8 mouse cellular contexts compared by ENCODE assay signal in the genomic region with DNA sequence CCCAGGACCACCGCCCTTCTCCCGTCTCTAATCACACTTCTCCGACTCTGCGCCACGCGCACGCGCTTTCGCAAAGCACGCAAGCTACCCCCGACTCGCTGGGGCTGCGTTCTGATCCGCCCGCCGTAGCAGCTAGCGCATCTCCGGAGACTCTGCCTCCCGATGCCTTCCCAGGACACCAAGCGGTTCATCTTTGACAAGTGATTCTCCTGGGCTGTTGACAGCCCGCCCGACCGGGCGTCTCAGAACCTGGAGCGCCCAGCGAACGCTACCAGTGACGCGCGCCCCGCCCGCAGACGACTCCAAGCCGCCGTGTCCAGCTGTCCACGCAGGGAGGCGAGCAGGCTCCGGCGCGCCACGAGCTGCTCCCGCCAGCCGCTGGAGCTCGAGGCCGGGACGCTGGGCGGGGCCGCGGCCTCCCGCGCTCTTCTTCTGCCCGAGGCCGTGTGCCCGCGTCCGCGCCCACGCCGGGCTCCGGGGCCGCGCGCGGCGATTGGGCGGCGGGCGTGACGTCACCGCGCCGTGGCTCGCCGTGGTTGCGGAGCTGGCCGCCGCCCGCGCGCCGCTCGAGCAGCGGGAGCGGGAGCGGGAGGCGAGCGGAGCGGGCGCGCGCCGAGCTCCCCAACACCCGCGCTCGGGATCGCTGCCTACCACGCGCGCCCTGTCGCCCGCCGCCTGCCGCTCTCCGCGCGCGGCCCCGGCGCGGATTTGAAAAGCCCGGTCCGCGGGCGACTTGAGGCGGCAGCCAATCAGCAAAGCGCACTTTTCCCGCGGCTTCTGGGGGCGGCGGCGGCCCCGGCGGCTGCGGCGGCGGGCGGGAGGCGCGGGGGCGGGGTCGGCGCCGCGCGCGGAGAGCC. TPM values are rescaled to one million over a fixed set of nuclear protein-coding genes. Genes with fewer than 3 reads are reported as not detected.
DNase-seq lines count a peak whose midpoint lies in the region; ATAC-seq lines count a peak whose summit lies in the region.

A gene (plus strand): TSS at position 850 of the 857 bp plus-strand sequence.

- peak; percentile 92 for DNase-seq in CD4-positive helper T cell, adult 2 months (ENCODE audit: low read depth, low spot score)
- DNase-seq in brain, embryonic 18.5 days (ENCODE audit: low read depth, low spot score): peak; percentile 93
- peak; percentile 94 for DNase-seq in kidney, postnatal 14 days
- peak; percentile 76 for DNase-seq in liver, embryonic 13.5 days
- peak; percentile 86 for DNase-seq in neural tube, embryonic 10.5 days (ENCODE audit: extremely low spot score, low spot score)

- peaks cover 45% of the 10 kb centered on the region for H3K4me1 ChIP-seq in heart, embryonic 13.5 days
- H3K4me1 ChIP-seq in liver, embryonic 13.5 days (replicated peaks): peaks cover 70% of the 10 kb centered on the region
- H3K4me1 ChIP-seq in stomach, embryonic 16.5 days (ENCODE audit: control insufficient read depth, insufficient read depth, low read length): peaks cover 13% of the 10 kb centered on the region

- peak within 1 kb of the TSS; percentile 87 for H3K4me3 ChIP-seq in heart, embryonic 13.5 days
- peak within 1 kb of the TSS; percentile 99 for H3K4me3 ChIP-seq in liver, embryonic 13.5 days (replicated peaks)
- H3K4me3 ChIP-seq in stomach, embryonic 16.5 days (replicated peaks; ENCODE audit: low read length): peak within 1 kb of the TSS; percentile 98

- whole genome bisulfite sequencing in heart, embryonic 13.5 days: under 1% methylated on average over 116 of the region's 136 CpGs
- WGBS in liver, embryonic 13.5 days (ENCODE audit: insufficient replicate concordance): under 1% methylated on average over 102 of the region's 136 CpGs
- under 1% methylated on average over 122 of the region's 136 CpGs for WGBS in stomach, embryonic 16.5 days

- peak; percentile 84 for ATAC-seq in erythroid progenitor cell, adult 5-6 weeks (replicated peaks; ENCODE audit: low FRiP score, poor library complexity, severe bottlenecking)
- peak; percentile 76 for ATAC-seq in heart, embryonic 13.5 days (ENCODE audit: extremely low read depth, insufficient number of reproducible peaks, low FRiP score, low TSS enrichment)
- ATAC-seq in liver, embryonic 13.5 days (ENCODE audit: low read depth): peak; percentile 84
- peak; percentile 90 for ATAC-seq in stomach, embryonic 16.5 days (ENCODE audit: insufficient read depth, low FRiP score)

- peaks cover 4% of the 10 kb centered on the region for H3K36me3 ChIP-seq in heart, embryonic 13.5 days
- 0 out of 2 replicates have a peak, but pooled peaks cover 5% of the 10 kb centered on the region for H3K36me3 ChIP-seq in liver, embryonic 13.5 days
- no peaks in the 10 kb centered on the region for H3K36me3 ChIP-seq in stomach, embryonic 16.5 days (ENCODE audit: control insufficient read depth, insufficient read depth, low read length)

- H3K27me3 ChIP-seq in heart, embryonic 13.5 days (replicated peaks): no peaks in the 10 kb centered on the region
- no peaks in the 10 kb centered on the region for H3K27me3 ChIP-seq in liver, embryonic 13.5 days
- no peaks in the 10 kb centered on the region for H3K27me3 ChIP-seq in stomach, embryonic 16.5 days (ENCODE audit: control insufficient read depth, insufficient read depth, low read length)

- H3K27ac ChIP-seq in heart, embryonic 13.5 days (replicated peaks): peak within 1 kb of the TSS; percentile 98
- peak within 1 kb of the TSS; percentile 92 for H3K27ac ChIP-seq in liver, embryonic 13.5 days
- peak within 1 kb of the TSS; percentile 96 for H3K27ac ChIP-seq in stomach, embryonic 16.5 days (ENCODE audit: low read length)

- H3K9me3 ChIP-seq in heart, embryonic 13.5 days: no peaks in the 10 kb centered on the region
- no peaks in the 10 kb centered on the region for H3K9me3 ChIP-seq in liver, embryonic 13.5 days (replicated peaks)
- no peaks in the 10 kb centered on the region for H3K9me3 ChIP-seq in stomach, embryonic 16.5 days (replicated peaks; ENCODE audit: control insufficient read depth, low read length)

- H3K9ac ChIP-seq in heart, embryonic 13.5 days: peak within 1 kb of the TSS; percentile 99
- H3K9ac ChIP-seq in liver, embryonic 13.5 days: peak within 1 kb of the TSS; percentile 99
- peak within 1 kb of the TSS; percentile 97 for H3K9ac ChIP-seq in stomach, embryonic 16.5 days (ENCODE audit: low read length)

- H3K4me2 ChIP-seq in heart, embryonic 13.5 days: peak within 1 kb of the TSS; percentile 93
- peak within 1 kb of the TSS; percentile 98 for H3K4me2 ChIP-seq in liver, embryonic 13.5 days
- peak within 1 kb of the TSS; percentile 80 for H3K4me2 ChIP-seq in stomach, embryonic 16.5 days (ENCODE audit: low read depth, low read length)

RNA-seq across cellular contexts. Expression of the gene that starts here (rescaled TPM):
- total RNA-seq in erythroid progenitor cell, adult 5-6 weeks (2015; ENCODE audit: low replicate concordance): 111 and 127 TPM in 2 replicates
- 243 and 248 TPM in 2 replicates for total RNA-seq in erythroid progenitor cell, adult 5-6 weeks (2017; ENCODE audit: low replicate concordance)
- polyA plus RNA-seq in heart, embryonic 13.5 days (2015; fragmentation: Nextera tagmentation; extraction: Ambion mirVana): 26.5 and 30.3 TPM in 2 replicates
- polyA plus RNA-seq in liver, embryonic 13.5 days (2015; fragmentation: Nextera tagmentation; extraction: Ambion mirVana): 23.6 and 27.3 TPM in 2 replicates
- polyA plus RNA-seq in stomach, embryonic 16.5 days (2015; fragmentation: Nextera tagmentation; extraction: Ambion mirVana): 28.3 and 29.9 TPM in 2 replicates

Comparison
In these comparisons a context has a peak if more than half of its experiments do, and no peak if none do; other contexts are left out.
1. Peak in every context shown above with its lines: DNase-seq, ATAC-seq, H3K4me3 ChIP-seq and H3K27ac ChIP-seq.